Mouse (Mus musculus): ENCODE data around the gene Rap1b.

Rap1b gene

GRCm38 (mm10) chr10:117783786-117784420 lies 61.9 kb downstream of the Rap1b start:
- no peak for DNase-seq (ENCODE audit: low spot score)

- no peak for DNase-seq (ENCODE audit: low spot score)
These were observed 63.2 kb downstream of the Rap1b start for GRCm38 (mm10) chr10:117782491-117783260.

- DNase-seq (ENCODE audit: low spot score) = no peak
These were observed 63.8 kb downstream of the Rap1b start for GRCm38 (mm10) chr10:117782056-117782455.

- no peak for DNase-seq (ENCODE audit: low spot score)
These were observed 64.7 kb downstream of the Rap1b start for GRCm38 (mm10) chr10:117781021-117781725.

GRCm38 (mm10) chr10:117780306-117780911 lies 65.4 kb downstream of the Rap1b start:
- DNase-seq (ENCODE audit: low spot score) = no peak

- DNase-seq (ENCODE audit: low spot score) = no peak
These were observed 66.1 kb downstream of the Rap1b start for GRCm38 (mm10) chr10:117779581-117780305.

- DNase-seq (ENCODE audit: low spot score) = no peak
These were observed 66.9 kb downstream of the Rap1b start for GRCm38 (mm10) chr10:117778951-117779350.

- DNase-seq (ENCODE audit: low spot score) = no peak
These were observed 67.4 kb downstream of the Rap1b start for GRCm38 (mm10) chr10:117778328-117778910.

GRCm38 (mm10) chr10:117777501-117778327 lies 68.1 kb downstream of the Rap1b start:
- DNase-seq (ENCODE audit: low spot score) = no peak

- DNase-seq (ENCODE audit: low spot score) = no peak
These were observed 68.7 kb downstream of the Rap1b start for GRCm38 (mm10) chr10:117777103-117777470.

- DNase-seq (ENCODE audit: low spot score) = no peak
These were observed 69.3 kb downstream of the Rap1b start for GRCm38 (mm10) chr10:117776281-117777102.

GRCm38 (mm10) chr10:117775401-117776144 lies 70.3 kb downstream of the Rap1b start:
- no peak for DNase-seq (ENCODE audit: low spot score)

- no peak for DNase-seq (ENCODE audit: low spot score)
These were observed 71.1 kb downstream of the Rap1b start for GRCm38 (mm10) chr10:117774817-117775120.

- no peak for DNase-seq (ENCODE audit: low spot score)
These were observed 71.6 kb downstream of the Rap1b start for GRCm38 (mm10) chr10:117774011-117774816.

- no peak for DNase-seq (ENCODE audit: low spot score)
These were observed 72.6 kb downstream of the Rap1b start for GRCm38 (mm10) chr10:117773106-117773720.

GRCm38 (mm10) chr10:117772364-117773105 lies 73.3 kb downstream of the Rap1b start:
- no peak for DNase-seq (ENCODE audit: low spot score)

- no peak for DNase-seq (ENCODE audit: low spot score)
These were observed 74.7 kb downstream of the Rap1b start for GRCm38 (mm10) chr10:117771131-117771510.

All from urinary bladder, postnatal 25 days (tissue).